Mouse (Mus musculus) brain, embryonic 14.5 days (tissue): ENCODE measurements around the gene Fam160a1.

ENCODE experiments used
- CTCF ChIP-seq: fragments of 200-500 bp; IDR thresholded peaks from 2 replicates; pipeline ENCODE4 v1.5.1; 2012; ENCODE audit warnings: inconsistent platforms, mild to moderate bottlenecking, moderate library complexity, borderline replicate concordance; ENCODE audit not compliant: insufficient read depth, insufficient read length; ENCODE audit errors: extremely low read depth
- POLR2A ChIP-seq: fragments of 200-500 bp; IDR thresholded peaks from 2 replicates; pipeline ENCODE4 v1.6.1; 2012; ENCODE audit warnings: mild to moderate bottlenecking, inconsistent platforms, borderline replicate concordance; ENCODE audit not compliant: poor library complexity, insufficient read depth, insufficient read length, severe bottlenecking; ENCODE audit errors: extremely low read depth

DNA sequence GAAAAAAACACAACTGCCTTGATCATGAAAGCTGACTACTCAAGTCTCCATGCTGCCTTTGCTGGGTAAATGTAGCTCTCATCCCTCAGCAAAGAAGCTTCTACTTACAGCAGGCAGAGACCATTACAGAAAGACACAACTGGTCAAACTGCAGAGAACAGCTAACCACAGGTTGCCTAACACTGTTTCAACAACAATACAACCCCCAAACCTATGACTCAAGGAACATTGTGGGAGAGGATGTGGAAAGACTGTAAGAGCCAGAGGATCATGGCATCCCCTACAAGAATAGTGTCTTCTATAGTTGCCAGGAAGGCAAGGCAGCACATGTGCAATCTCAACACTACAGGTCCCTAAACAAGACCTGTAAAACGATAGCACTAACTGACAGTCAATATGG is 23.9 kb downstream of the Fam160a1 start:
- TF ChIP-seq CTCF (no peak), POLR2A (no peak)
